Mouse (Mus musculus) G1E (cell line): ENCODE data around the gene Ptpa. TPM values are rescaled to one million over a fixed set of nuclear protein-coding genes. Genes with fewer than 3 reads are reported as not detected.

ENCODE experiments used
- ATAC-seq: 2 replicates; pipeline ENCODE4 v1.8.0; 2016; ENCODE audit warnings: mild to moderate bottlenecking; ENCODE audit not compliant: insufficient number of reproducible peaks, poor library complexity, low FRiP score, severe bottlenecking; ENCODE audit errors: extremely low read depth
- DNase-seq: peaks from one replicate; pipeline ENCODE4 v3.0.0; 2012; ENCODE audit warnings: low spot score
- H3K27me3 ChIP-seq: 2 replicates; pipeline ENCODE4 v1.6.1; 2012; ENCODE audit warnings: mild to moderate bottlenecking, low read length, inconsistent platforms; ENCODE audit not compliant: insufficient read depth
- H3K36me3 ChIP-seq: replicated peaks from 2 replicates; pipeline ENCODE3; 2012; ENCODE audit warnings: mild to moderate bottlenecking, inconsistent platforms
- H3K4me1 ChIP-seq: 2 replicates; pipeline ENCODE4 v1.6.1; 2012; ENCODE audit warnings: low read depth, low read length, inconsistent platforms, mixed read lengths; ENCODE audit not compliant: insufficient read depth
- H3K4me3 ChIP-seq: 2 replicates; pipeline ENCODE4 v1.5.1; 2012; ENCODE audit warnings: low read depth, mild to moderate bottlenecking, inconsistent platforms, low read length, moderate library complexity, mixed read lengths
- H3K9me3 ChIP-seq: replicated peaks from 2 replicates; pipeline ENCODE4 v1.6.1; 2012; ENCODE audit warnings: inconsistent platforms
- CTCF ChIP-seq: IDR thresholded peaks from 2 replicates; pipeline ENCODE4 v1.5.1; 2012; ENCODE audit warnings: low read depth, low read length, inconsistent platforms, mixed read lengths
- GATA1 ChIP-seq: IDR thresholded peaks from 2 replicates; pipeline ENCODE4 v1.6.1; 2012; ENCODE audit warnings: borderline replicate concordance, low read length, inconsistent platforms, mixed read lengths
- GATA2 ChIP-seq: IDR thresholded peaks from 2 replicates; pipeline ENCODE4 v1.6.1; 2012; ENCODE audit warnings: low read depth, low read length, inconsistent platforms, borderline replicate concordance
- POLR2AphosphoS5 ChIP-seq: IDR thresholded peaks from 2 replicates; pipeline ENCODE4 v1.6.1; 2012; ENCODE audit warnings: low read depth, low read length, inconsistent platforms; ENCODE audit not compliant: insufficient replicate concordance
- TAL1 ChIP-seq: conservative IDR thresholded peaks from 2 replicates; pipeline ENCODE4 v1.6.1; 2012; ENCODE audit warnings: low read depth, low read length, inconsistent platforms, mixed read lengths
- polyA plus RNA-seq: library from polyadenylated mRNA; stranded (reverse); fragments of >175 nt; gene quantifications from 2 replicates; pipeline ENCODE4 v1.2.3, GENCODE M21; 2012
- total RNA-seq, 2 experiments: library from RNA; stranded (forward) in 1 of 2; stranded (reverse) in 1 of 2; fragments of 200-1000 nt in 1 of 2; fragments of >200 nt in 1 of 2; fragmentation: Nextera tagmentation in 1 of 2; gene quantifications; 2 replicates each; pipeline ENCODE4 v1.2.3; 2014 to 2017

Ptpa gene
- total and polyA plus RNA-seq, 3 experiments = 81.5 to 583 (median 106) TPM

- ATAC-seq = no peak
- peaks cover 91% of the 10 kb centered on the region for H3K36me3 ChIP-seq
- no peak for TF ChIP-seq GATA1
- no peak for TF ChIP-seq CTCF
- no peak for TF ChIP-seq POLR2AphosphoS5
- no peak for TF ChIP-seq TAL1
- TF ChIP-seq GATA2 = no peak
- H3K27me3 ChIP-seq = no peaks in the 10 kb centered on the region
- no peak for DNase-seq
- H3K9me3 ChIP-seq = peaks cover 7% of the 10 kb centered on the region
- peaks cover 26% of the 10 kb centered on the region for H3K4me1 ChIP-seq
- H3K4me3 ChIP-seq = no peak overlapping the region
Measured at GRCm38 (mm10) chr2:30453570-30453969, 37.7 kb downstream of the Ptpa start.

DNA sequence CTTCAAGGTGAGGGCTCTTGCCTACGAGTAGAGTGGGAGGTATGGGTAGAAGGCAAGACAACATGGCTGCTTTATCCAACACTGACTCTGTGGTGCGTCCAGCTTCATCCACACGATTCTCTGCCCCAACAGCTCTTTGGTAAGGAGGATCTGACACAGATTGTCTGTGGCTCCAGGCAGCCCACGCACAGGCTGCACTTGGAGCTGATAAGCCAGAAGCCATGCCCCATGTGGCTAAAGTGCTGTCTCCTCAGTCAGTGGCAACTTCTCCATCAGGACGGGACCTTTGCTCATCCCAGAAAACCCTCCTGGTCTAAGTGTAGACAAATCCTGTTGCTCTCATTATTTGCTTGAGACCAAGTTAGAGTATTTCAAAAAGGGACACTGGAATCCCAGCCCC lies 38.7 kb downstream of the Ptpa start:
- ATAC-seq = no peak
- TF ChIP-seq GATA1 = no peak
- TF ChIP-seq TAL1 = no peak
- no peak for TF ChIP-seq POLR2AphosphoS5
- no peak for TF ChIP-seq GATA2
- no peak for TF ChIP-seq CTCF
- no peak overlapping the region for H3K4me3 ChIP-seq
- no peak for DNase-seq
- no peaks in the 10 kb centered on the region for H3K27me3 ChIP-seq
- H3K36me3 ChIP-seq = peaks cover 90% of the 10 kb centered on the region
- H3K4me1 ChIP-seq = peaks cover 26% of the 10 kb centered on the region
- H3K9me3 ChIP-seq = peaks cover 5% of the 10 kb centered on the region

- ATAC-seq = no peak
Measured at GRCm38 (mm10) chr2:30456104-30456980, 40.5 kb downstream of the Ptpa start.

DNA sequence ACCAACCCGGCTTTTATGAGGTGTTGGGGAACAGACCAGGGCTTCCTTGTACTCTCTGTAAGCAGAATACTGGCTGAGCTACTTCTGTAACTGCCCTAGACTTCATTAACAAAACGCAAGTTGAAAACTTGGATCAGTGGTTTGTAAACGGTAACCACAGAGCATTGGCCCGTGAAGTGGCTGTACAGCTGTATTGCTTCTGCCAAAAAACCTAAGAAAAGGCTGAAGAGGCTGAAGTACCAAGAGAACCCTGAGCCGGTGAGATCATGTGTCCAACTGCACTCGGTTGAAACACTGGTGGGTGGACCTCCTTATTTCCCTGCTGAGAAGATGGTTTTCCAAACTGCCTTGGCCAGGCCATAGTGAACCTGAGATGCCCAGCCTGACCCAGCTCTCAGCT lies 42.5 kb downstream of the Ptpa start:
- Histone ChIP-seq H3K4me1 (peaks cover 27% of the 10 kb centered on the region), H3K9me3 (no peaks in the 10 kb centered on the region), H3K4me3 (no peak overlapping the region), H3K27me3 (no peaks in the 10 kb centered on the region), H3K36me3 (peaks cover 54% of the 10 kb centered on the region)
- TF ChIP-seq GATA1 (no peak), TAL1 (no peak), CTCF (no peak), GATA2 (no peak), POLR2AphosphoS5 (no peak)
- DNase-seq (no peak), ATAC-seq (no peak)

More at GRCm38 (mm10) chr2:30456104-30456980, 40.5 kb downstream of the Ptpa start:
- Histone ChIP-seq H3K4me3 (no peak overlapping the region), H3K27me3 (no peaks in the 10 kb centered on the region), H3K36me3 (peaks cover 74% of the 10 kb centered on the region), H3K4me1 (peaks cover 26% of the 10 kb centered on the region), H3K9me3 (no peaks in the 10 kb centered on the region)
- TF ChIP-seq GATA1 (no peak), CTCF (no peak), TAL1 (no peak), GATA2 (no peak)
- DNase-seq = no peak

DNA sequence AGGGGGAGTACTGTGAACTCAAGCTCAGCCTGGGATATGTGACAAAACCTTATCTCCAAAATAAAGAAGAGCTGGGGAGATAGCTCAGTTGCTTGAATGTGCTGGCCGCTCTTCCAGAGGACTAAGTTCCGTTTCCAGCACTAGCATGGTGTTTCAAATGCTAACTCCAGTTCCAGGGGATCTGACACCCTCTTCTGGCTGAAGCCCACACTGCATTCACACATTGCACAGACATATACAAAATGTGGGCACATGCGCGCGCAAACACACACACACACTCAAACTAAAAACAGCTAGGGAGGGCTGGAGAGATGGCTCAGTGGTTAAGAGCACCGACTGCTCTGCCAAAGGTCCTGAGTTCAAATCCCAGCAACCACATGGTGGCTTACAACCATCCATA lies 43.4 kb downstream of the Ptpa start:
- no peaks in the 10 kb centered on the region for H3K9me3 ChIP-seq
- peaks cover 27% of the 10 kb centered on the region for H3K4me1 ChIP-seq
- no peaks in the 10 kb centered on the region for H3K27me3 ChIP-seq
- peaks cover 45% of the 10 kb centered on the region for H3K36me3 ChIP-seq
- TF ChIP-seq CTCF (no peak), GATA2 (no peak), GATA1 (no peak), TAL1 (no peak), POLR2AphosphoS5 (no peak)
- no peak overlapping the region for H3K4me3 ChIP-seq
- no peak for DNase-seq
- no peak for ATAC-seq

GRCm38 (mm10) chr2:30463341-30463761 lies 47.5 kb downstream of the Ptpa start:
- H3K27me3 ChIP-seq = peaks cover 19% of the 10 kb centered on the region
- ATAC-seq (no peak), DNase-seq (no peak)
- H3K9me3 ChIP-seq = no peaks in the 10 kb centered on the region
- no peak for TF ChIP-seq TAL1
- TF ChIP-seq CTCF = no peak
- no peak for TF ChIP-seq GATA2
- no peak for TF ChIP-seq POLR2AphosphoS5
- no peak for TF ChIP-seq GATA1
- peaks cover 12% of the 10 kb centered on the region for H3K36me3 ChIP-seq
- H3K4me3 ChIP-seq = peak overlapping the region; percentile 67; the same call in 1 of the 2 replicates
- peaks cover 28% of the 10 kb centered on the region for H3K4me1 ChIP-seq

DNA sequence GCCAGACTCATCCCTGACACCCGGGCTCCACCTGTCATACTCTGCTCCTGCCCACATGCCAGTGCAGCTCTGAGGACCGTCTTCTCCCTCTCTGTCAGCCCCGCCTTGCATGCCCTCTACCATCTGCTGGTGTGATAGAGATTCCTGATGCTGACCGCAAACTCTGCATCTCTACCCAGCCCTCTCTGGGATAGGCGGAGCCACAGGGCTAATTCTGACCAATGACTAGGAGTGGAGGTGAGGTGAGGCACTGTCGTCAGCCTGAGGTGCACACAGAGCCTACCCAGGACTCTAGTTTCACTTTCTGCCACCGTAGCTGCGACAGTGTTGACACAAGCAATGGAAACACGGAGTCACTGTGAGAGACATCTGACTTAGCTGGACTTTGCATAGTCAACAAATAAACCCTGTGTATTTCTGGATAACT lies 48.1 kb downstream of the Ptpa start:
- ATAC-seq (peak; percentile 94), DNase-seq (peak; percentile 87)

More for the DNA sequence above, 48.1 kb downstream of the Ptpa start:
- H3K27me3 ChIP-seq = peaks cover 24% of the 10 kb centered on the region
- no peaks in the 10 kb centered on the region for H3K9me3 ChIP-seq
- peak overlapping the region; percentile 67 for H3K4me3 ChIP-seq
- peaks cover 7% of the 10 kb centered on the region for H3K36me3 ChIP-seq
- TF ChIP-seq TAL1 (peak; percentile 31; the same call in 1 of the 2 replicates), CTCF (no peak)
- peaks cover 28% of the 10 kb centered on the region for H3K4me1 ChIP-seq
